Mouse (Mus musculus) kidney, adult 2 months (tissue): ENCODE results near the gene Grid2.

ENCODE experiments used
- CTCF ChIP-seq: fragments of 200-500 bp; conservative IDR thresholded peaks from 2 replicates; pipeline ENCODE4 v1.5.1; 2011; ENCODE audit warnings: low read depth, mild to moderate bottlenecking, control low read depth, low read length, moderate library complexity, mixed read lengths; ENCODE audit not compliant: insufficient read depth, insufficient read length
- POLR2A ChIP-seq: fragments of 200-500 bp; IDR thresholded peaks from one replicate; pipeline ENCODE4 v1.6.1; 2011; ENCODE audit warnings: low read depth, low read length, control low read depth

- TF ChIP-seq POLR2A (no peak), CTCF (no peak)
These were observed 1487.3 kb downstream of the Grid2 start for GRCm38 (mm10) chr6:64742915-64743489.
